Mouse (Mus musculus): Measurements from ENCODE around the gene Tmem209.

Tmem209 gene

GRCm38 (mm10) chr6:30460750-30461446, 48.7 kb downstream of the Tmem209 start:
- DNase-seq = peak; percentile 48

- DNase-seq = peak; percentile 47
Observed at GRCm38 (mm10) chr6:30459811-30460749, 49.5 kb downstream of the Tmem209 start.

GRCm38 (mm10) chr6:30459056-30459747, 50.4 kb downstream of the Tmem209 start:
- DNase-seq = no peak

GRCm38 (mm10) chr6:30458626-30459025, 51.0 kb downstream of the Tmem209 start:
- no peak for DNase-seq

- DNase-seq = no peak
Observed at GRCm38 (mm10) chr6:30456991-30457390, 52.6 kb downstream of the Tmem209 start.

- no peak for DNase-seq
Observed at GRCm38 (mm10) chr6:30439576-30439975, 70.0 kb downstream of the Tmem209 start.

- DNase-seq = no peak
Observed at GRCm38 (mm10) chr6:30437054-30437453, 72.5 kb downstream of the Tmem209 start.

- no peak for DNase-seq
Observed at GRCm38 (mm10) chr6:30436476-30436875, 73.1 kb downstream of the Tmem209 start.

- no peak for DNase-seq
Observed at GRCm38 (mm10) chr6:30432461-30433192, 77.0 kb downstream of the Tmem209 start.
